Mouse (Mus musculus) midbrain, embryonic 15.5 days (tissue): ENCODE data around the gene Syt15. TPM values are rescaled to one million over a fixed set of nuclear protein-coding genes. Genes with fewer than 3 reads are reported as not detected.

ENCODE experiments used
- ATAC-seq: fragments of 200-750 bp; cut with Nextera tagmentation; replicated peaks from 2 replicates; pipeline ENCODE4 v1.8.0; 2017; ENCODE audit warnings: moderate TSS enrichment
- H3K27ac ChIP-seq: fragments of 300-500 bp; sonication (generic); 2 replicates; pipeline ENCODE4 v1.5.1; 2015; ENCODE audit warnings: mild to moderate bottlenecking, inconsistent platforms
- H3K27me3 ChIP-seq: fragments of 300-500 bp; sonication (generic); replicated peaks from 2 replicates; pipeline ENCODE4 v1.6.1; 2015; ENCODE audit warnings: inconsistent platforms
- H3K36me3 ChIP-seq: fragments of 300-500 bp; sonication (generic); replicated peaks from 2 replicates; pipeline ENCODE4 v1.6.1; 2015; ENCODE audit warnings: inconsistent platforms
- H3K4me1 ChIP-seq: fragments of 300-500 bp; sonication (generic); 2 replicates; pipeline ENCODE4 v1.6.1; 2015; ENCODE audit warnings: inconsistent platforms
- H3K4me2 ChIP-seq: fragments of 300-500 bp; sonication (generic); 2 replicates; pipeline ENCODE4 v1.6.1; 2015; ENCODE audit warnings: inconsistent platforms, mild to moderate bottlenecking, moderate library complexity
- H3K4me3 ChIP-seq: fragments of 300-500 bp; sonication (generic); 2 replicates; pipeline ENCODE4 v1.5.1; 2015; ENCODE audit warnings: mild to moderate bottlenecking, inconsistent platforms
- H3K9ac ChIP-seq: fragments of 300-500 bp; sonication (generic); 2 replicates; pipeline ENCODE4 v1.6.1; 2015; ENCODE audit warnings: mild to moderate bottlenecking, inconsistent platforms
- H3K9me3 ChIP-seq: fragments of 300-500 bp; sonication (generic); 2 replicates; pipeline ENCODE4 v1.6.1; 2016; ENCODE audit warnings: inconsistent platforms
- WGBS: fragments of 180-500 bp; shearing (Covaris S2); methylation state at CpG from one replicate; pipeline ENCODE4 v1.1.7; 2015; ENCODE audit warnings: mixed read lengths; 5-methylcytosine and 5-hydroxymethylcytosine counted together
- polyA plus RNA-seq: library from polyadenylated mRNA; unstranded; fragments of >200 nt; fragmentation: Nextera tagmentation; extraction: Ambion mirVana; gene quantifications from 2 replicates; pipeline ENCODE4 v1.2.1, GENCODE M21; 2015

Syt15 gene
- polyA plus RNA-seq, result 0.51 and 0.65 TPM in 2 replicates

DNA sequence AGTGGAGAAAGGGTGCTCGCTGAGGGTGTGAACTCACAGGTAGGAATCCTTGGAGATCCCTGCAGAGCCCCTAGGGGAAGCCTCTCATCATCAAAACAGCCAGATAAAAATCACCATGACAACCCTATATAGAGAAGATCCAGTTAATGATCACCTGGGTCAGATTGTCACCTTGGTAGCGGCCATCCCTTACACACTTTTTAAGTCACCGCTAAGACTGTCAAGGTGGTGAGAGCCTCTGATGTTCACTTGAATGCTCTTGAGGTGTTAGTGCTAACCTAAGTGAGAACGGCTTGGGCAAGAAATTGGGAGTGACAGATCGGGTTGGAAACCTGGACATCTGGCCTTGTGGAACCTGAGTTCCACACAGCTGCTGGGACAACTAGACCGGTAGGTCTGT is at the start of gene Syt15:
Gene Syt15, plus strand, starts transcription at position 301 of the 400 bp plus-strand sequence.
- Histone ChIP-seq H3K36me3 (no peaks in the 10 kb centered on the region), H3K27ac (no peak within 1 kb of the TSS), H3K9me3 (no peaks in the 10 kb centered on the region), H3K4me1 (peaks cover 6% of the 10 kb centered on the region), H3K4me2 (peak within 1 kb of the TSS; percentile 48), H3K27me3 (peaks cover 9% of the 10 kb centered on the region), H3K4me3 (peak within 1 kb of the TSS; percentile 25), H3K9ac (no peak within 1 kb of the TSS)
- no peak for ATAC-seq
- 81% methylated on average over 6 of the region's 6 CpGs for WGBS

DNA sequence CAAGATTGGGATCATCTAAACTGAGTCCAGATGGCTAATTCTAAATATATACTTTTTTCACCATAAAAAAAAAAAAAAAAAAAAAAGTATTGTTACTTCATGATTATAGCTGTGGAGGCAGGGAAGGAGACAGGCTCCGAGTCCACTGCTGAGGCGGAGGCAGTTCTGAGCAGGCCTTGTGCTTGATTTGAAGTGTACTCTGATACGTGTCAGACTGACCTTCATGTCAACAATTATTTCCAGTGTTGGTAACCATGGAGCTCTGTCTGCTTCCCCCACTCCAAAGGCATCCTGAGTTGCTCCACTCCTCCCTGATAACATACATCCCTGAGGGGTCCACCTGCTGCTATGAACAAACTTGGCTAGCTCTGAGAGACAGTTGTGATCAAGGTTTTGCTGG is 48.3 kb upstream of the Syt15 start:
- Histone ChIP-seq H3K27me3 (no peaks in the 10 kb centered on the region), H3K9ac (no peak overlapping the region), H3K36me3 (no peaks in the 10 kb centered on the region), H3K4me1 (no peaks in the 10 kb centered on the region), H3K27ac (no peak overlapping the region), H3K9me3 (no peaks in the 10 kb centered on the region), H3K4me3 (no peak overlapping the region), H3K4me2 (no peak overlapping the region)
- WGBS, result 87% methylated on average over 3 of the region's 3 CpGs
- ATAC-seq, result no peak

DNA sequence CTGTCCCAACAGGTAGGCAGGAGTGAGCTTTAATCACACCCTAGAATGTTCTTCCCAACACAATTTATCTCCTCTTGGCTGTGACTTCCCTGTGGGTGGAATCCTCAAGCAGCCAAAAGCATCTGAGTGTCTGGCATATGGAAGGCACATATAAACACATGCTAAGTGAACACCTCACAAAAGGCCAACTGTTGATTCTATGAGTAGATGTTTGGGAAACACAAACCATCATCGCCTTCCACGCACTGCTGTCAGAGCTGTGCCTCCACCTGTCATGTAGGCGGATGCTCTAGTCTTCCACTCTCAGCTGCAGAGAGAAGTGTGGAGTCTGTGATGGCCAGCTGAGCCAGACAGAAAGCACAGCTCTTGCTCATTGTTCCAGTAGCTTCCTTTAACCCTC is 40.0 kb upstream of the Syt15 start:
- Histone ChIP-seq H3K4me3 (no peak overlapping the region), H3K36me3 (no peaks in the 10 kb centered on the region), H3K4me2 (no peak overlapping the region), H3K9me3 (0 out of 2 replicates have a peak, but pooled peaks cover 2% of the 10 kb centered on the region), H3K4me1 (no peaks in the 10 kb centered on the region), H3K9ac (no peak overlapping the region), H3K27ac (no peak overlapping the region), H3K27me3 (no peaks in the 10 kb centered on the region)
- 94% methylated on average over 3 of the region's 3 CpGs for WGBS
- no peak for ATAC-seq

DNA sequence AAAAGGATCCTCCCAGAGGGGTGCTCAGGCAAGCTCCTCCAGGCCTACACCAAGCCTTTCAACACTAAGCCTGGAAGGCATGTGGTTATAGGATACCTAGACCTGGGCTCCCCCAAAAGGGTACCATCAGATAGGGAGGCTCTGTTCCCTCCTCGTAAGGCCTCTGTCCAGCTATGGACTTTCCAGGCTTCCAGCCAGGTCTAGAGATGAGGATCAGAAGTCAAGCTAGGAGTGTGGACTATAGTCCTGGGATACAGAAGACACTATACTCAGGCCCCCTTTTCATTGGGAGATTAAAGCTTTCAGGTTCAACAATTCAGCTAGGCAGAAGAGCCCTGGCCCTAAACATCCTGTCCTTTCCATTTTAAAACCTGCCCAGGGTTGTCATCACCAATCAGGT is 36.3 kb upstream of the Syt15 start:
- Histone ChIP-seq H3K4me1 (no peaks in the 10 kb centered on the region), H3K27me3 (no peaks in the 10 kb centered on the region), H3K9me3 (0 out of 2 replicates have a peak, but pooled peaks cover 2% of the 10 kb centered on the region), H3K36me3 (no peaks in the 10 kb centered on the region), H3K27ac (no peak overlapping the region), H3K4me2 (no peak overlapping the region), H3K4me3 (no peak overlapping the region), H3K9ac (no peak overlapping the region)
- ATAC-seq, result no peak
- WGBS, result 91% methylated on average over 1 of the region's 1 CpGs

DNA sequence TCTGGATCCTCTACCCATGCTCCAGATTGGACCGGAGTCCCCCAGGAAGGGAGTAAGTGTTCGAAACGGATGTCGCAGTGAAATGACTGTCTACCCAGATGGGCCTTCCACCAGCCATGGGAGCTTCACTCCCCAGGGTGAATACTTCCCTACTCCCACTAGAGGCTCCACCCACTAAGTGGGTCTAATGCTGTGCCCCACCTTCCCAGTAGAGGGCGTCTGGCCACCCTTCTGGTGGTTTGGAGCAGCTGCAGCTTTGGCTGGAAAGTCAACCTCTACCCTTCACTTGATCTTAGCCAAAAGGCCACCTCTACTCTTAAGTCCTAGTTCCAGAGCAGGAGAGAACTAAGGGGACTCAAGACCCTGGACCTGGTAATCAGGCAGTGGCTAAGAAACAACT is 30.8 kb upstream of the Syt15 start:
- no peak overlapping the region for H3K4me2 ChIP-seq
- no peak for ATAC-seq
- H3K9ac ChIP-seq, result no peak overlapping the region
- H3K4me1 ChIP-seq, result no peaks in the 10 kb centered on the region
- no peak overlapping the region for H3K27ac ChIP-seq
- 0 out of 2 replicates have a peak, but pooled peaks cover 8% of the 10 kb centered on the region for H3K36me3 ChIP-seq
- H3K27me3 ChIP-seq, result no peaks in the 10 kb centered on the region
- H3K4me3 ChIP-seq, result no peak overlapping the region
- H3K9me3 ChIP-seq, result no peaks in the 10 kb centered on the region
- WGBS, result 70% methylated on average over 5 of the region's 5 CpGs

DNA sequence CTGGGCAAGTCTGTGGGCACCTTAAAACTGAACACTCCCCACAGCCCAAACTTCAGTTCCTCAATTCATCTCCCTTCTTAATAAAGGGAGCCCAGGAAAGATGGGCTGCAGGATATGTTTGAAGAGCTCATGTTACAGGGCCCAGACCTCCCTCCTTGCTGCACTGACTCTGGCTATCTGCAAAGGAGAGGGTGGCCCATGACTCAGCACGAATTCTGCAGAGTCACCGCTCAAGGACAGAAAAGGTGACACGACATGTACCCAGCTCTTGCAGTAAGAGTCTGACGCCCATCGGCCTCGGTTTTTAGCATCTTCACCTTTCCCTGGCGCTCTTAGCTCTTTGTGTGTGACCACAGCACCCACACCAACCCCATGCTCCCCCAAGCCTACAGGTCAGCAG is 29.0 kb upstream of the Syt15 start:
- no peak overlapping the region for H3K9ac ChIP-seq
- no peaks in the 10 kb centered on the region for H3K4me1 ChIP-seq
- WGBS, result 78% methylated on average over 7 of the region's 7 CpGs
- H3K27ac ChIP-seq, result no peak overlapping the region
- no peak overlapping the region for H3K4me3 ChIP-seq
- peaks cover 17% of the 10 kb centered on the region; the same call in 1 of the 2 replicates for H3K36me3 ChIP-seq
- no peak for ATAC-seq
- H3K4me2 ChIP-seq, result no peak overlapping the region
- no peaks in the 10 kb centered on the region for H3K27me3 ChIP-seq
- no peaks in the 10 kb centered on the region for H3K9me3 ChIP-seq

DNA sequence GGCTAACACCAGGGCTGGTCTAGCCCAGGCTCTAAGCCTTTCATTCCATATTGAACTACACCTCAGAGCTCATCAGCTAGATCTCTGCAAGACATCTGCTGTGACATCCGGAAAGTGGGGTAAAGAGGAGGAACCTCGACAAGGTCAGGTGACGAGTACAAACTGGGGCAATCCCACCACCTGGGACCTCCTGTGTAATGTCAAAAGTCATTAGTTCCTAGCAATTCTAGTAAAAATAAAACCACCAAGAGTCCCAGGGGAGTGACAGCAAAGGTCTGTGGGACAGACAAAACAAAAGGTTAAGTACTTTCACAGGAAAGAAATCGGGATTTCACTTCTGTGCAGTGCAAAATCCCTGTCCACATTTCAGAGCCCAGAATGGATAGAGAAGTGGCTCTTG is 25.5 kb upstream of the Syt15 start:
- no peak overlapping the region for H3K9ac ChIP-seq
- ATAC-seq, result no peak
- H3K36me3 ChIP-seq, result peaks cover 17% of the 10 kb centered on the region; the same call in 1 of the 2 replicates
- H3K4me3 ChIP-seq, result no peak overlapping the region
- H3K9me3 ChIP-seq, result no peaks in the 10 kb centered on the region
- H3K27ac ChIP-seq, result no peak overlapping the region
- 0 out of 2 replicates have a peak, but pooled peaks cover 3% of the 10 kb centered on the region for H3K4me1 ChIP-seq
- 78% methylated on average over 4 of the region's 4 CpGs for WGBS
- H3K27me3 ChIP-seq, result no peaks in the 10 kb centered on the region
- H3K4me2 ChIP-seq, result no peak overlapping the region

DNA sequence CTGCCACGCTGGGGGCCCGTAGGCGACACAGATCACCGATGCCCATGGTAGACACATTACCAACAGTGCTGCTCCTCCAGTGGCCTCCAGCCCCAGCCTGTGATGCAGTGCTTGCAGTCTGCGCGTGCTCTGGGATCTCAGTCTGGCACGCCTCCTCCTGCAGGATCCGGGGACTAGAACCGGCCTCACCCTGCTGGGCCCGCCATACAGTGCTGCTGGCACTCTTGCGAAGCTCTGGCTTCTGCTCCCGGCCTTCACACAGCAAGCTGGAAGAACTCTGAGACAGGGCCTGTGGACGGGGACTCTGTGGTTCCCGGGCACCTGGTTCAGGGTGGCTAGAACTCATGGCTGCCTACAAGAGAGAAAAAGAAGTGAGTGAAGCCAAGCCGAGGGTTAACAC is 23.9 kb upstream of the Syt15 start:
- H3K4me2 ChIP-seq, result no peak overlapping the region
- H3K9ac ChIP-seq, result no peak overlapping the region
- H3K27me3 ChIP-seq, result no peaks in the 10 kb centered on the region
- peaks cover 17% of the 10 kb centered on the region; the same call in 1 of the 2 replicates for H3K36me3 ChIP-seq
- no peak overlapping the region for H3K27ac ChIP-seq
- peaks cover 17% of the 10 kb centered on the region for H3K4me1 ChIP-seq
- 89% methylated on average over 15 of the region's 15 CpGs for WGBS
- no peak for ATAC-seq
- no peaks in the 10 kb centered on the region for H3K9me3 ChIP-seq
- no peak overlapping the region for H3K4me3 ChIP-seq

DNA sequence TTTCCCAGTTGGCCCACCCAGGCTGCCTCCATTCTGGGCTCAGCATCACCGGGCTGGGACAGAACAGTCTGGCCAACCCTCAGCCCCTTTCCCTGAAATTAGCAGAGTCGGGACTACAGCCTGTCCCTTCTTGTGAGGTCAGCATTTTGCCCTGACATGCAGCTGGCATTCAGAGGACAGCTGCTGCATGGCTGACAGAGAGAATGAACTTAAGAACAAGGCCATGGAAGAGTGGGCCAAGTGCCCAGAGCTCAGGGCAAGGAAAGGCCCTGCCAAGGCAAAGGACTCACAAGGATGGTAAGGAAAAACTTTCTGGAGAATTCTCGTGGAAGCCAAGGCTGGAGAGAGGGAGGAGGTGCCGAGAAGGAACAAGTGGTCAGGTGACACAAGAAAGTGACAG is 22.7 kb upstream of the Syt15 start:
- H3K27ac ChIP-seq, result no peak overlapping the region
- H3K4me3 ChIP-seq, result no peak overlapping the region
- no peak overlapping the region for H3K4me2 ChIP-seq
- no peak for ATAC-seq
- peaks cover 18% of the 10 kb centered on the region for H3K4me1 ChIP-seq
- WGBS, result 56% methylated on average over 4 of the region's 4 CpGs
- H3K27me3 ChIP-seq, result no peaks in the 10 kb centered on the region
- no peak overlapping the region for H3K9ac ChIP-seq
- H3K9me3 ChIP-seq, result no peaks in the 10 kb centered on the region
- peaks cover 17% of the 10 kb centered on the region; the same call in 1 of the 2 replicates for H3K36me3 ChIP-seq

DNA sequence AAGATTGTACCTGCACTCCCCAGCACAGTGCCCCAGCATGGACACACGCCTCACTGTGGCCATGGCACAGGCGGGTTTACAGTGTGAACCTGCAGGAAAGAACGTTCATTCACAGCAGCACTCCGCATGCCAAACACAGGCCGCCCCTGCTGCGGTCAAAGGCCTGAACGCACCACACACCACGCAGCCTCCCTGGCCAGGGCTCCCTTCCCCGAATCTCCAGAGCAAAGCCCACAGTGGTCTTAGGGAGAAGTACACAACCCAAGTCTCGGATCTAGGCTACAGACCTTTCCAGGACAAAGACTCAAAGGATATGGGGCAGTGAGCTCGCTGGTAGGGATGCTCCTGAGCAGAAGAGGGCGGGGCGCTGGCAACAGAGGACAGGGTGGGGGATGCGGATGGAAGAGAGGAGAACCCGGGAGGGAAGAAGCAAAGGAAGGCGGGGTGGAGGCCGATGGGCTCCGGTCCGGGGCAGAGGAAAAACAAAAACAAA is 18.6 kb upstream of the Syt15 start:
- Histone ChIP-seq H3K4me3 (peak overlapping the region; percentile 75), H3K36me3 (no peaks in the 10 kb centered on the region), H3K9me3 (no peaks in the 10 kb centered on the region), H3K9ac (peak overlapping the region; percentile 71), H3K27me3 (peaks cover 5% of the 10 kb centered on the region; the same call in 1 of the 2 replicates), H3K4me2 (peak overlapping the region; percentile 62), H3K4me1 (peaks cover 18% of the 10 kb centered on the region), H3K27ac (peak overlapping the region; percentile 86)
- under 1% methylated on average over 19 of the region's 19 CpGs for WGBS
- peak; percentile 90 for ATAC-seq

DNA sequence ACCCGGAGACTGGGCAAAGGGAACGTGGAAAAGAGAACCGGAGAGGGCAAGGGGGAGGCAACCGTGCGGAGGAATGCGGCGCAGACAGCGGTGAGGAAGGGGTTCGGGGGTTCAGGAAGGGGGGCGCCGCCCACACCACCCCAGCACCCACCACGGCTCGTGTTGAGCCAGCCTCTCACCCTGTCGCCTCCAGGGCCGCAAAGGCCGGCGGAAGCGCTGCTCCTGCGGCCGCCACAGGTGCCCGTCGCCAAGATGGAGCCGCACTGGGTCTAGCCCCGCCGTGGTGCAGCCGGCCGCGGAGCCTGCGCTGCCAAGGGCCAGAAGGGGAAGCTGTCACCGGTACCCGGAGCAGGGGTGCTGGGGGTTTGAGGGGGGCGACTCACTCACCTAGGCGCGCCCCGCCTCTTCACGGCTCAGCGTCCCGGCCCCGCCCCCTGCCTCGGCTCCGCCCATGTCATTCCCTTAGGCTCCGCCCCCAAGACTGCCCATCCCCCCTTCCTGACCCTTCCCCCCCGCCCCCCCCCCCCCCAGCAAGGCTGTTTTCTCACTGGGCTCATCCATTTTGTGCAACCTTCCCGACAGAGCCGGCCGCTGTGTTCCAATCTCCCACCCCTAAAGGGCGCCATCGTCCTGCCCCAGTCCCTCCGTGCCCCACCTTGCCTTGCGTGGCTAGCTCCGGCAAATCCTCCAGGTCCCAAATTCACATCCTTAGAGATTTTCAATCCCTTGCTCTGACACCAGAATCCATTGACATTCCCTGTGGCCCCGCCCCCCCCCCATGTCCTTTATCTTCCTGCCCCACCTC is 18.0 kb upstream of the Syt15 start, which contains the start of gene Gprin2:
Gene Gprin2, minus strand, starts transcription at position 423 of the 805 bp plus-strand sequence.
- Histone ChIP-seq H3K9ac (peak within 1 kb of the TSS; percentile 71), H3K4me1 (peaks cover 18% of the 10 kb centered on the region), H3K36me3 (no peaks in the 10 kb centered on the region), H3K9me3 (no peaks in the 10 kb centered on the region), H3K27ac (peak within 1 kb of the TSS; percentile 86), H3K4me3 (peak within 1 kb of the TSS; percentile 75), H3K27me3 (peaks cover 5% of the 10 kb centered on the region; the same call in 1 of the 2 replicates), H3K4me2 (peak within 1 kb of the TSS; percentile 62)
- ATAC-seq, result peak; percentile 83
- WGBS, result 3% methylated on average over 36 of the region's 52 CpGs

DNA sequence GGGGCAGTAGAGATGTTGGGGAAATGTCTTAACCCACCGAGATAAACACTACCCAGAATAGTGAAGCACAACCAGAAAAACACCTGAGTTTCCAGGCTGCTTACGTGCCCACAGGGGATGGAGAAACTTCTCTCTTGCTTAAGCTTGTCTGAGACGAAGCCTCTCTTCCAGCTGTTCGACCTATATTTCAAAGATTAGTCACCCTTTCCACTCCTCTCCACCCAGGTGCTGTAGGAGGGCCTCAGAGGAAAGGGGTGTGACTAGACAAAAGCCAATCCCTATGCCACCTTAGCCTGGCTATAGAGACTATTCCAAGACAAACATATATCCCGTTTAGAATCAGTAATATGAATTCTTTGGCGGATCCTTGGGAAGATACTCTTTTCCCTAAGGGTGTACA is 11.4 kb upstream of the Syt15 start:
- no peak overlapping the region for H3K4me2 ChIP-seq
- no peak overlapping the region for H3K27ac ChIP-seq
- H3K4me1 ChIP-seq, result no peaks in the 10 kb centered on the region
- peaks cover 1% of the 10 kb centered on the region; the same call in 1 of the 2 replicates for H3K27me3 ChIP-seq
- H3K9me3 ChIP-seq, result no peaks in the 10 kb centered on the region
- H3K9ac ChIP-seq, result no peak overlapping the region
- WGBS, result 80% methylated on average over 6 of the region's 6 CpGs
- no peaks in the 10 kb centered on the region for H3K36me3 ChIP-seq
- ATAC-seq, result no peak
- H3K4me3 ChIP-seq, result no peak overlapping the region
